ENCODE assay signal across 8 mouse cellular contexts in the genomic region with DNA sequence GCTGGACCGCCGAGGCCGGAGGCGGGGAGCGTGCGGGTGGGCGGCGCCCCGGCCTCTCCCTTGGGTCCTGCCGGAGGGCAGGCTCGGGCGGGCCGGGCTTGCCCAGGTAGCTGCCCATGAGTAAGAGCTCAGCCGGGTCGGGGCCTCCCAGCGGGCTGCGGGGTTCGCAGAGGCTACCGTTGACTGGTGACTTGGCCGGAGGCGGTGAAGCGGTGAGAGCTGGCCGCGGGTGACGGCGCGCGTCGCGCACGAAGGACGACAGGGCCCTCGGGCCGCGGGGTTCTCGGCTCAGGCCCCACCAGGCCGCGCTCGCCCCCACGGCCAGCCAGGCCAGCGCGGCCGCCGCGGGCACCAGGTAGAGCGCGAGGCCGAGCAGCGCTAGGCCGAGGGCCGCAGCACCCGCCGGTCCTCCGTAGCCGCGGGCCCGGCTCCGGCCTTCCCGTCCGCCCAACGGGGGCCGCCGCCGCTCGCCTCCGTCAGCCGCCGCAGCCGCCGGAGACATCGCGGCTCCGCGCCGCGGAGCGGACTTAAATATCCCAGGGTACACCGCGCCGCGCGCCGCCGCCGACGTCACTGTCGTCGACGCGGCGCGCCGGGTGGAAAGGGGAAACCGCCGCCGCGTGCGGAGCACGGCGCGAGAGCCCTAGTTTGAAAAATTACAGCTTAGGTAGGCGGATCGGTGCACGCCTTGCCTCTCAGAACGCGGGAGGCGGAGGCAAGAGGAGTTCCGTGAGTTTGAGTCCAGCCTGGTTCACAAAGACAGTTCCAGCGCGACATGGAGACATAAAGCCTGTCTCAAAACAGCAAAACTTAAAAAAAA. TPM values are rescaled to one million over a fixed set of nuclear protein-coding genes. Genes with fewer than 3 reads are reported as not detected.
DNase-seq lines count a peak whose midpoint lies in the region; ATAC-seq and TF ChIP-seq lines count a peak whose summit lies in the region.

A gene (minus strand): TSS at position 543 of the 820 bp plus-strand sequence.

- no peaks in the 10 kb centered on the region for H3K9me3 ChIP-seq in heart, embryonic 12.5 days (replicated peaks)
- no peaks in the 10 kb centered on the region for H3K9me3 ChIP-seq in kidney, postnatal 0 days (replicated peaks; ENCODE audit: low read length)
- no peaks in the 10 kb centered on the region for H3K9me3 ChIP-seq in liver, embryonic 13.5 days (replicated peaks)
- H3K9me3 ChIP-seq in stomach, embryonic 16.5 days (replicated peaks; ENCODE audit: control insufficient read depth, low read length) = no peaks in the 10 kb centered on the region

- H3K36me3 ChIP-seq in C2C12 (ENCODE audit: control insufficient read depth, insufficient read depth) = peaks cover 38% of the 10 kb centered on the region
- H3K36me3 ChIP-seq in heart, embryonic 12.5 days = peaks cover 32% of the 10 kb centered on the region
- H3K36me3 ChIP-seq in kidney, postnatal 0 days (ENCODE audit: insufficient read depth, low read length) = peaks cover 21% of the 10 kb centered on the region
- H3K36me3 ChIP-seq in liver, embryonic 13.5 days = peaks cover 31% of the 10 kb centered on the region
- peaks cover 18% of the 10 kb centered on the region for H3K36me3 ChIP-seq in stomach, embryonic 16.5 days (ENCODE audit: control insufficient read depth, insufficient read depth, low read length)

- peaks cover 18% of the 10 kb centered on the region for H3K4me1 ChIP-seq in heart, embryonic 12.5 days (replicated peaks)
- peaks cover 5% of the 10 kb centered on the region for H3K4me1 ChIP-seq in kidney, postnatal 0 days (replicated peaks; ENCODE audit: insufficient read depth, low read length)
- H3K4me1 ChIP-seq in liver, embryonic 13.5 days (replicated peaks) = peaks cover 33% of the 10 kb centered on the region
- peaks cover 10% of the 10 kb centered on the region for H3K4me1 ChIP-seq in stomach, embryonic 16.5 days (ENCODE audit: control insufficient read depth, insufficient read depth, low read length)

- peak within 1 kb of the TSS; percentile 71 for H3K4me3 ChIP-seq in C2C12 (ENCODE audit: insufficient read depth, poor library complexity, severe bottlenecking)
- H3K4me3 ChIP-seq in heart, embryonic 12.5 days = peak within 1 kb of the TSS; percentile 88
- peak within 1 kb of the TSS; percentile 93 for H3K4me3 ChIP-seq in kidney, postnatal 0 days (replicated peaks; ENCODE audit: low read depth, low read length)
- H3K4me3 ChIP-seq in liver, embryonic 13.5 days (replicated peaks) = peak within 1 kb of the TSS; percentile 92
- H3K4me3 ChIP-seq in stomach, embryonic 16.5 days (replicated peaks; ENCODE audit: low read length) = peak within 1 kb of the TSS; percentile 83

- H3K4me2 ChIP-seq in heart, embryonic 12.5 days = peak within 1 kb of the TSS; percentile 79
- H3K4me2 ChIP-seq in kidney, postnatal 0 days (ENCODE audit: low read length) = peak within 1 kb of the TSS; percentile 95
- peak within 1 kb of the TSS; percentile 88 for H3K4me2 ChIP-seq in liver, embryonic 13.5 days
- H3K4me2 ChIP-seq in stomach, embryonic 16.5 days (ENCODE audit: low read depth, low read length) = peak within 1 kb of the TSS; percentile 73

- ATAC-seq in erythroblast, adult 5-6 weeks (replicated peaks; ENCODE audit: low FRiP score, poor library complexity, severe bottlenecking) = peak; percentile 86
- ATAC-seq in heart, embryonic 12.5 days (ENCODE audit: insufficient number of reproducible peaks, low FRiP score) = peak; percentile 89
- peak; percentile 84 for ATAC-seq in kidney, postnatal 0 days (replicated peaks; ENCODE audit: low FRiP score, low read depth)
- ATAC-seq in liver, embryonic 13.5 days (ENCODE audit: low read depth) = peak; percentile 88
- ATAC-seq in stomach, embryonic 16.5 days (ENCODE audit: insufficient read depth, low FRiP score) = peak; percentile 93

- H3K9ac ChIP-seq in heart, embryonic 12.5 days = peak within 1 kb of the TSS; percentile 95
- peak within 1 kb of the TSS; percentile 98 for H3K9ac ChIP-seq in kidney, postnatal 0 days (ENCODE audit: low read depth, low read length)
- peak within 1 kb of the TSS; percentile 97 for H3K9ac ChIP-seq in liver, embryonic 13.5 days
- peak within 1 kb of the TSS; percentile 98 for H3K9ac ChIP-seq in stomach, embryonic 16.5 days (ENCODE audit: low read length)

- peak; percentile 91 for DNase-seq in brain, adult 2 months (ENCODE audit: low read depth, low spot score)
- peak; percentile 93 for DNase-seq in kidney, postnatal 0 days (ENCODE audit: low spot score)
- DNase-seq in liver, embryonic 13.5 days = peak; percentile 70
- peak; percentile 84 for DNase-seq in neural tube, embryonic 10.5 days (ENCODE audit: extremely low spot score, low spot score)

- peak within 1 kb of the TSS; percentile 82 for H3K27ac ChIP-seq in heart, embryonic 12.5 days (ENCODE audit: poor library complexity, severe bottlenecking)
- peak within 1 kb of the TSS; percentile 91 for H3K27ac ChIP-seq in kidney, postnatal 0 days
- H3K27ac ChIP-seq in liver, embryonic 13.5 days = peak within 1 kb of the TSS; percentile 90
- peak within 1 kb of the TSS; percentile 86 for H3K27ac ChIP-seq in stomach, embryonic 16.5 days (ENCODE audit: low read length)

- H3ac ChIP-seq in C2C12 (ENCODE audit: control insufficient read depth, insufficient read length, low read depth) = peak within 1 kb of the TSS; percentile 96

- H3K79me3 ChIP-seq in C2C12 (ENCODE audit: low read depth) = peaks cover 38% of the 10 kb centered on the region

- no peak for TF ChIP-seq CTCF in C2C12 (IDR thresholded peaks at IDR 0.05; ENCODE audit: control insufficient read depth, insufficient read depth, insufficient read length)
- no peak for TF ChIP-seq CTCF in kidney, postnatal 0 days (IDR thresholded peaks at IDR 0.05; ENCODE audit: low read depth)

- no peaks in the 10 kb centered on the region for H3K27me3 ChIP-seq in C2C12 (ENCODE audit: control insufficient read depth, insufficient read depth, insufficient read length)
- H3K27me3 ChIP-seq in heart, embryonic 12.5 days (replicated peaks) = no peaks in the 10 kb centered on the region
- no peaks in the 10 kb centered on the region for H3K27me3 ChIP-seq in kidney, postnatal 0 days (ENCODE audit: insufficient read depth, low read length)
- no peaks in the 10 kb centered on the region for H3K27me3 ChIP-seq in liver, embryonic 13.5 days
- H3K27me3 ChIP-seq in stomach, embryonic 16.5 days (ENCODE audit: control insufficient read depth, insufficient read depth, low read length) = no peaks in the 10 kb centered on the region

- peaks cover 49% of the 10 kb centered on the region for H3K79me2 ChIP-seq in C2C12 (ENCODE audit: control insufficient read depth, insufficient read depth)

- under 1% methylated on average over 107 of the region's 110 CpGs for WGBS in heart, embryonic 12.5 days
- WGBS in kidney, postnatal 0 days = under 1% methylated on average over 92 of the region's 110 CpGs
- WGBS in liver, embryonic 13.5 days (ENCODE audit: insufficient replicate concordance) = under 1% methylated on average over 101 of the region's 110 CpGs
- under 1% methylated on average over 104 of the region's 110 CpGs for WGBS in stomach, embryonic 16.5 days

TF ChIP-seq in C2C12, 6 proteins besides CTCF, POLR2A, EP300 and RAD21:
- no peak for TF ChIP-seq FOSL1 (IDR thresholded peaks at IDR 0.05; ENCODE audit: insufficient read depth, low read length, poor library complexity, severe bottlenecking)
- TF ChIP-seq MAX (IDR thresholded peaks at IDR 0.05) = peak; percentile 100

RNA-seq across cellular contexts. Expression of the gene that starts here (rescaled TPM):
- polyA plus RNA-seq in C2C12 (2012; fragmentation: generic; extraction: Trizol) = 26.9 TPM
- 13.8 and 21.3 TPM in 2 replicates for total RNA-seq in erythroblast, adult 5-6 weeks (2015; ENCODE audit: low replicate concordance)
- total RNA-seq in erythroblast, adult 5-6 weeks (2017; ENCODE audit: low replicate concordance) = 2.8 and 4.3 TPM in 2 replicates
- 14.7 and 16.5 TPM in 2 replicates for polyA plus RNA-seq in heart, embryonic 12.5 days (2016; fragmentation: Nextera tagmentation; extraction: Ambion mirVana)
- polyA plus RNA-seq in kidney, postnatal 0 days (2015; fragmentation: Nextera tagmentation; extraction: Ambion mirVana) = 8.1 and 8.9 TPM in 2 replicates
- 6.4 and 6.7 TPM in 2 replicates for polyA plus RNA-seq in liver, embryonic 13.5 days (2015; fragmentation: Nextera tagmentation; extraction: Ambion mirVana)
- polyA plus RNA-seq in stomach, embryonic 16.5 days (2015; fragmentation: Nextera tagmentation; extraction: Ambion mirVana) = 7.7 and 8.7 TPM in 2 replicates

Comparison
In these comparisons a context has a peak if more than half of its experiments do, and no peak if none do; other contexts are left out.
1. Peak in every context shown above with its lines: DNase-seq, ATAC-seq, H3K4me3 ChIP-seq and H3K27ac ChIP-seq.